10 mouse cellular contexts compared by ENCODE assay signal in genomic region chr7:114203491-114204359, GRCm38 (mm10). TPM values are rescaled to one million over a fixed set of nuclear protein-coding genes. Genes with fewer than 3 reads are reported as not detected.
DNase-seq lines count a peak whose midpoint lies in the region; ATAC-seq and TF ChIP-seq lines count a peak whose summit lies in the region.
"Had no signal": no experiment of that assay in that cellular context is flagged by ENCODE, and none has a peak within 500 bp of the region (broad histone marks: within the 10 kb centered on the region; RNA-seq: fewer than 3 reads in every experiment).

No protein-coding gene starts in this region.

- H3K27me3 ChIP-seq in embryonic facial prominence, embryonic 15.5 days, result no peaks in the 10 kb centered on the region
- no peaks in the 10 kb centered on the region for H3K27me3 ChIP-seq in embryonic facial prominence, embryonic 10.5 days (replicated peaks; ENCODE audit: low read depth, poor library complexity, severe bottlenecking)
- H3K27me3 ChIP-seq in liver, postnatal 0 days (ENCODE audit: insufficient read depth, low read length), result no peaks in the 10 kb centered on the region

- TF ChIP-seq EP300 in liver, postnatal 0 days (IDR thresholded peaks at IDR 0.05; ENCODE audit: low read depth), result no peak

- no peaks in the 10 kb centered on the region for H3K4me1 ChIP-seq in embryonic facial prominence, embryonic 15.5 days
- H3K4me1 ChIP-seq in embryonic facial prominence, embryonic 10.5 days, result 0 out of 2 replicates have a peak, but pooled peaks cover 3% of the 10 kb centered on the region
- peaks cover 20% of the 10 kb centered on the region for H3K4me1 ChIP-seq in liver, postnatal 0 days (ENCODE audit: insufficient read depth)

- H3K4me3 ChIP-seq in embryonic facial prominence, embryonic 15.5 days (replicated peaks), result no peak overlapping the region
- no peak overlapping the region for H3K4me3 ChIP-seq in embryonic facial prominence, embryonic 10.5 days
- H3K4me3 ChIP-seq in liver, postnatal 0 days (ENCODE audit: low read depth, low read length), result no peak overlapping the region
- H3K4me3 ChIP-seq: erythroblast, embryonic 14.5 days had no signal

- TF ChIP-seq CTCF in liver, postnatal 0 days (IDR thresholded peaks at IDR 0.05; ENCODE audit: low read depth), result no peak

- no peaks in the 10 kb centered on the region for H3K9me3 ChIP-seq in embryonic facial prominence, embryonic 15.5 days (replicated peaks)
- H3K9me3 ChIP-seq in embryonic facial prominence, embryonic 10.5 days, result no peaks in the 10 kb centered on the region
- H3K9me3 ChIP-seq in liver, postnatal 0 days (ENCODE audit: low read length), result no peaks in the 10 kb centered on the region

- H3K36me3 ChIP-seq in embryonic facial prominence, embryonic 15.5 days, result no peaks in the 10 kb centered on the region
- H3K36me3 ChIP-seq in embryonic facial prominence, embryonic 10.5 days (replicated peaks), result no peaks in the 10 kb centered on the region
- no peaks in the 10 kb centered on the region for H3K36me3 ChIP-seq in liver, postnatal 0 days (replicated peaks; ENCODE audit: insufficient read depth, low read length)

- H3K27ac ChIP-seq in embryonic facial prominence, embryonic 15.5 days (replicated peaks), result peak overlapping the region; percentile 18; the same call in 1 of the 2 replicates
- no peak overlapping the region for H3K27ac ChIP-seq in embryonic facial prominence, embryonic 10.5 days (replicated peaks)
- peak overlapping the region; percentile 70 for H3K27ac ChIP-seq in liver, postnatal 0 days (ENCODE audit: low read depth)

- H3K4me2 ChIP-seq in embryonic facial prominence, embryonic 15.5 days (replicated peaks), result no peak overlapping the region
- H3K4me2 ChIP-seq in liver, postnatal 0 days (ENCODE audit: low read depth, low read length), result peak overlapping the region; percentile 40; the same call in 1 of the 2 replicates

- 50% methylated on average over 9 of the region's 9 CpGs for WGBS in embryonic facial prominence, embryonic 15.5 days
- WGBS in embryonic facial prominence, embryonic 10.5 days, result 71% methylated on average over 9 of the region's 9 CpGs
- WGBS in liver, postnatal 0 days (ENCODE audit: insufficient replicate concordance), result 44% methylated on average over 9 of the region's 9 CpGs

- no peak for ATAC-seq in embryonic facial prominence, embryonic 15.5 days (ENCODE audit: insufficient number of reproducible peaks, low FRiP score, low TSS enrichment, low read depth)
- peak; percentile 66 for ATAC-seq in liver, postnatal 0 days

- H3K9ac ChIP-seq in embryonic facial prominence, embryonic 15.5 days, result no peak overlapping the region
- H3K9ac ChIP-seq in liver, postnatal 0 days (replicated peaks), result no peak overlapping the region

- DNase-seq in embryonic facial prominence, embryonic 10.5 days (ENCODE audit: low spot score), result no peak
- DNase-seq in urinary bladder, postnatal 25 days (ENCODE audit: low spot score), result peak; percentile 21
- no peak for DNase-seq in urinary bladder, postnatal 10 days (ENCODE audit: low spot score)
- peak; percentile 30 for DNase-seq in liver, postnatal 0 days
- no peak for DNase-seq in layer of hippocampus, postnatal 36 days
- no peak for DNase-seq in c-Kit-positive CD71-positive TER-119-positive erythroid progenitor cells, embryonic 14.5 days (ENCODE audit: low spot score)
- DNase-seq in adrenal gland, adult 2 months, result no peak
- DNase-seq: thymus, postnatal 25 days had no signal

RNA-seq across cellular contexts. Expression of gene Copb1, which starts 50.8 kb away (rescaled TPM):
- polyA plus RNA-seq in embryonic facial prominence, embryonic 15.5 days (2015; fragmentation: Nextera tagmentation; extraction: Ambion mirVana), result 127 and 129 TPM in 2 replicates
- 97.0 and 102 TPM in 2 replicates for polyA plus RNA-seq in embryonic facial prominence, embryonic 10.5 days (2016; fragmentation: Nextera tagmentation; extraction: Ambion mirVana)
- 51.4 and 53.2 TPM in 2 replicates for polyA plus RNA-seq in liver, postnatal 0 days (2015; fragmentation: Nextera tagmentation; extraction: Ambion mirVana)
- total RNA-seq in layer of hippocampus, postnatal 36 days (2021), result 10 to 100 TPM; 64.0 to 67.3 TPM
- total RNA-seq in adrenal gland, adult 2 months (2021), result 100 to 1,000 TPM; 110 to 120 TPM
- 12.6 and 13.8 TPM in 2 replicates for polyA plus RNA-seq in adrenal gland, adult 2 months (2012; rRNA removed)

Comparison
In these comparisons a context has a peak if more than half of its experiments do, and no peak if none do; other contexts are left out.
1. DNase-seq: peak in urinary bladder, postnatal 25 days (single experiment) and liver, postnatal 0 days (single experiment); none in embryonic facial prominence, embryonic 10.5 days (single experiment), urinary bladder, postnatal 10 days (single experiment), layer of hippocampus, postnatal 36 days (0 of 2), c-Kit-positive CD71-positive TER-119-positive erythroid progenitor cells, embryonic 14.5 days (single experiment) and adrenal gland, adult 2 months (single experiment).